Mouse (Mus musculus): ENCODE data around the gene Secisbp2.
"Not testable (repeated sequence)": the region's sequence is repeated elsewhere in the genome, so short reads cannot be mapped to it uniquely, and the experiment has no call there.

The Secisbp2 gene

GRCm38 (mm10) chr13:51651408-51652064, at the start of gene Secisbp2:
Secisbp2 (plus strand) TSS chr13:51651697.
- DNase-seq (ENCODE audit: low spot score): peak; percentile 94

DNA sequence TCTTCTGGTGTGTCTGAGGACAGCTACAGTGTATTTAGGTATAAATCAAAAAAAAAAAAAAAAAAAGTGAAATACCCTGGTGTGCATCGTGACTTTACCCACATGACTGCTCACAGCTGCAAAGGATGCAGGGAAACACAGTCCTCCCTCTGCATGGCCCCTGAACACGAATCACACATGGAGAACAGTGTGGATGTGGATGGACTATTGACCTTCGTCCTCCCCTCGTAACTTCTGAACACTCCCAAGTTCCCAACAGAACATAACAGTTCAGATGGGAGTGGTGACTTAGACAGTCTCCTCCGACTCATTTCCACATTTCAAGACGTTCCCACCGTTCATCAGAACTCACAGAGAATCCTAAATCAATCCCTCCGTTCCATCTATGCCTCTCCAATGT, 48.7 kb upstream of the Secisbp2 start:
- DNase-seq (ENCODE audit: low spot score): peak; percentile 9

DNA sequence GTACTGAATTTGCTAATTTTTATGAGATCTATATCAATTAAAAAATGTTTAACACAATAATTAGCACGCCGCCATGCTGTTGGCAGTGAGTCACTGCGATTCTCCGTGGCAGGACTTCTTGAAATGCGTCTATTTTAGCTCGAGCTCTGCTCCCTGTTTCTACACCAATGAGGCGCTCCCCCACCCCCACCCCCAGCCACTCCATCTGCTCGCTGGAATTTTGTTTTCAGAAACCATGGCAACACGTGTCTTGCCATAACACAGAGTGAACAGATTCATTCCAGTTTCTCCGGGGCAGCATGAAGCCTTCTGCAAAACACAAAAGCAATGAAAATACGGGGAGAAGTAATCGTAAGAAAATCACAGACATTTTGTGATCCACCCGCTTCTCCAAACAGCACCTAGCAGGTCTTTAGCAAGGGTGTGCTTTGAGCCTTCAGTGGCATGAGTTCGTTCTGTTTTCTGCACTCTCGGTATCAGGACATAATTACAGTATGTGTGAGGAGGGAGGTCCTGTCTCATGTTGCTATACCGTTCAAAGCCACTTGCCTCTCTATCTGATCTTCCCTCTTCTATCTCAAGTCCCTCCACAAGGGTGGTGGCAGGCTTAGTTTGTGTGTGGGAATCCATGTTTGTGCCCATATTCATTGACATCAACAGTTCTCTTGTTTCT, 48.1 kb upstream of the Secisbp2 start:
- peak; percentile 82 for DNase-seq (ENCODE audit: low spot score)

DNA sequence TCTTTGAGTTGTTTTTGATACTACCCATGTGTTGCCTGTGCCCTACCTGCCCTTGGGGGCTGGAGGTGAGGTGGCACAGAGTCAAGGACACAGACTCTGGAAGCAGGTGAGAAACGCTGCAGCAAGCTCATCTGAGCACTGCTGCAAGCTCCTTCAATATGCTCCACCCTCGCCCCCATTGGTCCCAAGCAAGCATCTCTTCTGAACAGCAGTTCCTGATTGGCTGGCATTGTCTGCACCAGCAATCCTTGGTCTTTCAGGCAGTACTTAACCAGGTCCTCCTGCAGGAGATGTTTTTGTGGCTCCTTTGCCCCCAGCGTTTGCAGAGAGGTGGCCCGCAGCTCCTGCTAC, 47.6 kb upstream of the Secisbp2 start:
- peak; percentile 12 for DNase-seq (ENCODE audit: low spot score)

GRCm38 (mm10) chr13:51609231-51609630, 42.3 kb upstream of the Secisbp2 start:
- no peak for DNase-seq (ENCODE audit: low spot score)

GRCm38 (mm10) chr13:51611060-51611459, 40.4 kb upstream of the Secisbp2 start:
- DNase-seq (ENCODE audit: low spot score): peak; percentile 21

DNA sequence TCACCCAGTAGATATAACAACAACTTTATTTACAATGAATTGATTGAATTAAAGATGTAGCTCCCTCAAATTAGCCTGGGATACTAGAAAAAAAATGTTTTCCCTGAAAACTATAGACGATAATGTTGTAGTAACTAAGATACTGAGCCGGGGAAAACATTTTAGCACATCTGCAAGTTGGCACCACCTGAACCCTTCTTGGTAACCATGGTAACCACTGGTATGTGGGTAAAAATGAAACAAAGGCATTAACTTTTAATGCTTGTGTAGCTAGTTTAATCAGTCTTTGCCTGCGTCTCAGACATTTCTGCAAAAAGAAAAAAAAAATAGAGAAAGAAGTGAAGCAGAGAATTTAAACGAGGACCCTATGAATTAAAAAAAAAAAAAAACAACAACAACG, 40.0 kb upstream of the Secisbp2 start:
- DNase-seq (ENCODE audit: low spot score): peak; percentile 19

DNA sequence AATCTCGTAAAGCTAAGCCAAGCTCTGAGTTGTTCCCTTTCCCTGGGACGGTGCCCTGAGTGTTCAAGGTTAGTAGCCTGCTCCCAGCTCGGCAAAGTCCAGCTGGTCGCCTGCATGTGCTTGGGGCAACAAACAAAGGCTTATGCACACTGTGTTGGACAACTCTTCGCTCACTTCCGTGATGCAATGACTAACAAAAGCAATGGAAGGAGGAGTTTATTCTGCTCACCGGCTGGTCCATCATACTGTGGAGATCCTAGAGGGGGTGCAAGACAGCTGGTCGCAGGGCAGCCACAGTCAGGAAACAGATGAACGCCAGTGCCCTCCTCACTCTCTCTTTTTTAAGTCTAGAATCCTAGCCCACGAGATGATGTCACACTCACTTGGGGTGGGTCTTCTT, 35.7 kb upstream of the Secisbp2 start:
- DNase-seq (ENCODE audit: low spot score): no peak

- peak; percentile 18 for DNase-seq (ENCODE audit: low spot score)
Measured at GRCm38 (mm10) chr13:51616417-51617044, 35.0 kb upstream of the Secisbp2 start.

DNA sequence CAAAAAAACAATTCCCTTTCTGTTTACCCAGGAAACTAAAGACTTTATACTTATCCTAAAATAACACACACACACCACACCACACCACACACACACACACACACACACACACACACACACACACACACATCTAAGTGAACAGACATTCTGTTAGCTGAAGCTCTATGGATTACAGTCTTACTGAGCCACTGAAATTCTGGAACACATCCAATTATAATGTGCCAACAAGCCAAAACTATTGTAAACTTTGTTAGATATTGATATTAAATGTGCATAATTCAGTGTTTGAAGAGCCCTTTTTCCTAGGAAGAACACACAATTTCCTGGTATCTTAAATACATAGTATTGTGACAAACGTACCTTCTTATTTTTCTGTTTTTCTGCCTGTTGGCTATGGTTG, 34.2 kb upstream of the Secisbp2 start:
- no peak for DNase-seq (ENCODE audit: low spot score)

GRCm38 (mm10) chr13:51617861-51618260, 33.6 kb upstream of the Secisbp2 start:
- DNase-seq (ENCODE audit: low spot score): peak; percentile 92

DNA sequence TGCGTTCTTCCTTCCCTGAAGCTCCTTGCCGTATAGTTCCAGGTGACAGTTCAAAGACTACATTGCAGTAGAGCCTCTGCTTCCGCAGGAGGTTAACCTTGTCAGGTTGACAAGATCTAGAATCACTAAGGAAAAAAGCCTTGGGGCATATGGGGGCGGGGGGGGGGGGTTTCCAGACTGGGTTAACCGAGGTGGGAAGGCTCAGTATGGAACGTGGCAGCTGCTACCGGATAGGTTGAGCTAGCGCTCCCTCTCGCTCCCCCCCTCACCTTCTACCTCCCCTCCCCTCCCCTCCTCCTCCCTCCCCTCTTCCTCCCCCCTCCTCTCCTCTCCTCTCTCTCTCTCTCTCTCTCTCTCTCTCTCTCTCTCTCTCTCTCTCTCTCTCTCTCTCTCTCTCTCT, 32.9 kb upstream of the Secisbp2 start:
- DNase-seq (ENCODE audit: low spot score): no peak

DNA sequence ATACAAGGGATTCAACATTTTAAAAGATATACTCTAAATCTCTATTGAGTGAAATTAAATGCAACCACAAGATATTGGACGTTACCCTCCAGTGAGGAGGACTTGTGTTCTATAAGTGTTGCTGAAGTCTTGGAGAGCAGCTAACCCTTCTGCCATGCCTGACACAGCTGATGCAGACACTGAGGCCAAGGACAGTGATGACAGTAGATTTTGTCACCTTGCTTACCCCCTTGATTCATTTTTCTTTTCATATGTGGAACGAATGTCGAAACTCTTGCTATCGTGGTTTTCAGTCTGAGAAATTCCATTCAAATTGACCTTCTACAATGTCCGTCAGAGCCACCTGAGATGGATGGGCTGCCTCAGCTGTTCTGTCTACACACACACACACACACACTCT, 28.9 kb upstream of the Secisbp2 start:
- no peak for DNase-seq (ENCODE audit: low spot score)

- DNase-seq (ENCODE audit: low spot score): no peak
Measured at GRCm38 (mm10) chr13:51623678-51624077, 27.8 kb upstream of the Secisbp2 start.

- no peak for DNase-seq (ENCODE audit: low spot score)
Measured at GRCm38 (mm10) chr13:51628273-51628848, 23.1 kb upstream of the Secisbp2 start.

DNA sequence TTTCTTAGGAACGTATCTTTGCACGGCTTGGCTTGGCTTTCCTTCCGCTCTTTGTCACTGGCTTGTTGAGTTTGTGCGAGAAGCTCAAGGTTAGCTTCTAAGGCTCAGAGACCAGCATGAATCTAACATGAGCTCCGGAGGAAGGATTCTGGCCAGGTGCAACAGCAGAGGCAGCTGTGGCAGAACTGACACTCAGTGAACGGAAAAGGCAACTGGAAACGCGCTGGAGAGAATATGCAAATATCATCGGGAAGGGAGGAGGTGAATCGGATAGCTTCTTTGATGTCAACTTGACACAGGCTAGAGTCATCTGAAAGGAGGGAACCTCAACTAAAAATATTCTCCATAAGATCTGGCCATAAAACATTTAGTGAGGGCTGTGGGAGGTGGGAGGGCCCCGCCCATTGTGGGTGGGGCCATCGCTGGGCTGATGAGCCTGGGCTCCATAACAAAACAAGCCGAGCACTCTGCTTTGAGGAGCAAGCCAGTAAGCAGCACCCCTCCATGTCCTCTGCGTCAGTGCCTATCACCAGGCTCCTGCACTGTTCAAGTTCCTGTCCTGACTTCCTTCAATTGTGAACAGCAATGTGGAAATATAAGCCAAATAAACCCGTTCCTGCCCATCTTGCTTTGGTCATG, 20.0 kb upstream of the Secisbp2 start:
- DNase-seq (ENCODE audit: low spot score): no peak

DNA sequence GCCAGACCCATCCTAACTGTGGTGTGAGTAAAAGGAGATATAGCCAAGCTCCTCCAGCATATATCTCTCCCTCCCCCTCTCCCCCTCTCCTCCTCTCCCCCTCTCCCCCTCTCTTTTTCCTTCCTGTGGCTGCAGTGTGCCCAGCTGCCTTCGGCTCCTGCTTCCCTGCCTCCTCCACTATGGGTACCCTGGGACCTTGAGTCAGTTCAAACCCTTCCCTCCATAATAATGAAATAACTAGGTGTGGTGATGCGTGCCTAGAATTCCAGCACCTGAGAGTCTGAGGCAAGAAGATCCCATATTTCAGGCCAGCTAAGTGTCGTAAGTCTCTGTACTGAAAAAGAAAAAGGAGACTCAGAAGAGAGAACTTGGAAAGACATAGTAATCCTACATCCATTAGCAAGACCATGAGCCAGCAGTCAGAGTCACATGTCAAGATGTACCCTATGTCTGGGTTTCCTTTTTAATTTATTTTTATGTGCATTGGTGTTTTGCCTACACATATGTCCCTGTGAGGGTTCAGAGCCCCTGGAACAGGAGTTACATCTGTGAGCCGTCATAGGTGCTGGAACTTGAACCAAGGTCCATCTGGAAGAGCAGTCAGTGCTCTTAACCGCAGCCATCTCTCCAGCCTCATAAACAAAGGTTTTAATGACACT, 18.8 kb upstream of the Secisbp2 start:
- DNase-seq (ENCODE audit: low spot score): no peak

- DNase-seq (ENCODE audit: low spot score): not testable (repeated sequence)
Measured at GRCm38 (mm10) chr13:51635384-51635783, 16.1 kb upstream of the Secisbp2 start.

GRCm38 (mm10) chr13:51638958-51639357, 12.5 kb upstream of the Secisbp2 start:
- no peak for DNase-seq (ENCODE audit: low spot score)

- no peak for DNase-seq (ENCODE audit: low spot score)
Measured at GRCm38 (mm10) chr13:51641424-51641823, 10.1 kb upstream of the Secisbp2 start.

- peak; percentile 36 for DNase-seq (ENCODE audit: low spot score)
Measured at GRCm38 (mm10) chr13:51642171-51642778, 9.2 kb upstream of the Secisbp2 start.
